Mouse (Mus musculus) embryo, embryonic 10.5 days (tissue): ENCODE data around the gene Furin.
"Not testable (repeated sequence)": the region's sequence is repeated elsewhere in the genome, so short reads cannot be mapped to it uniquely, and the experiment has no call there.

Experiments used
- DNase-seq: peaks from one replicate; pipeline ENCODE4 v3.0.0-alpha.2; 2015; ENCODE audit warnings: low spot score

Furin gene

GRCm38 (mm10) chr7:80401041-80401859 lies 4.0 kb downstream of the Furin start:
- no peak for DNase-seq

GRCm38 (mm10) chr7:80400571-80400970 lies 4.7 kb downstream of the Furin start:
- DNase-seq, result no peak

- no peak for DNase-seq
These were observed 5.1 kb downstream of the Furin start for GRCm38 (mm10) chr7:80400099-80400498.

GRCm38 (mm10) chr7:80398654-80399444 lies 6.4 kb downstream of the Furin start:
- DNase-seq, result no peak

GRCm38 (mm10) chr7:80397986-80398385 lies 7.2 kb downstream of the Furin start:
- DNase-seq, result no peak

- not testable (repeated sequence) for DNase-seq
These were observed 8.8 kb downstream of the Furin start for GRCm38 (mm10) chr7:80396427-80396826.

- DNase-seq, result no peak
These were observed 10.6 kb downstream of the Furin start for GRCm38 (mm10) chr7:80394600-80394999.

- no peak for DNase-seq
These were observed 13.1 kb downstream of the Furin start for GRCm38 (mm10) chr7:80392119-80392518.

- peak; percentile 70 for DNase-seq
These were observed 17.3 kb downstream of the Furin start, which contains the start of gene Fes for GRCm38 (mm10) chr7:80387633-80388543. Fes (minus strand) TSS chr7:80387946.

GRCm38 (mm10) chr7:80387033-80387632 lies 18.1 kb downstream of the Furin start:
- DNase-seq, result peak; percentile 36

- peak; percentile 95 for DNase-seq
These were observed 18.9 kb downstream of the Furin start for GRCm38 (mm10) chr7:80386235-80386930.

- DNase-seq, result no peak
These were observed 22.3 kb downstream of the Furin start for GRCm38 (mm10) chr7:80382919-80383318.

- peak; percentile 51 for DNase-seq
These were observed 25.7 kb downstream of the Furin start for GRCm38 (mm10) chr7:80379531-80379930.

- peak; percentile 76 for DNase-seq
These were observed 27.8 kb downstream of the Furin start for GRCm38 (mm10) chr7:80377471-80377870.

- DNase-seq, result no peak
These were observed 29.0 kb downstream of the Furin start for GRCm38 (mm10) chr7:80376192-80376591.

- DNase-seq, result no peak
These were observed 29.7 kb downstream of the Furin start for GRCm38 (mm10) chr7:80375376-80376039.

GRCm38 (mm10) chr7:80374733-80375132 lies 30.5 kb downstream of the Furin start:
- no peak for DNase-seq

GRCm38 (mm10) chr7:80374280-80374679 lies 31.0 kb downstream of the Furin start:
- no peak for DNase-seq

- DNase-seq, result no peak
These were observed 31.4 kb downstream of the Furin start for GRCm38 (mm10) chr7:80373850-80374249.

- no peak for DNase-seq
These were observed 31.9 kb downstream of the Furin start for GRCm38 (mm10) chr7:80373352-80373751.
